Mouse (Mus musculus): Measurements from ENCODE around the gene Dpp6.
A peak's percentile ranks its signal among the peaks of the same experiment; 100 is the strongest.

Gene Dpp6

GRCm38 (mm10) chr5:26816975-26817941 is at the start of gene Dpp6:
TSS of gene Dpp6 (plus strand) at chr5:26817203.
- no peak for DNase-seq (ENCODE audit: low spot score)

DNA sequence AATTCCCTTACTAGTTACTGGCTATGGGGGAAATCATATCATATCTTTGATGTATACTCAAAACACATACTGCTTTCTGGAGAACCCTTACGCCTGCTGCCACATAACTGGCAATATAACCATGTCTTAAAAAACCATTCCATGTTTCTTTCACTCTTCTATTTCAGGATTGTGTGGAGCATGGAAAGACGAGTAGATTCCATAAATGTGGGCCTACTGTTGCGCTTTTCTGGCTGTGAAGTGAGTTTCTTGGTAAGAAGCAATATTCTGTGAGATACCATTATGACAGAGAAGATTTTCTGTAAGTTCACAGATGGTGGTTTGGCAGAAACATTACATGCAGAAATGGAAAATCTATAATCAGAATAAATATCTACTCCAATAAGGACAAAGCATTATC is 33.0 kb upstream of the Dpp6 start:
- no peak for DNase-seq (ENCODE audit: low spot score)

DNA sequence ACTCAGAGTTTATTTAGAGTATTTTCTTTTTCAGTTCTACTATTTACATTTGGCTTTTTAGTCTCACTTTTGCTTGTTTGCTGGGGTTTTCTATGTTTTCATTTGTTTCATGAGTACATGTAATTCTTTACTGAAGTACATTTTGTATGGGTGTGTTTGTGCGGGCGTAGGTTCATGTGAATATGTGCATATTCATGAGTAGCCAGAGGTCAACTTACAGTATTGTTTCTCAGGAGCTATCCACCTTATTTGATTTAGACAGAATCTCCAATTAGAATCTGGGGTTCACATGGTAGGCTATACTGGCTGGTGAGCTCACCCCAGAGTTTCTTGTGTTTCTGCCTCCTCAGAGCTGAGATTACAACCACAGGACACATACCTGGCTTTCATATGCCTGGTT is 21.5 kb upstream of the Dpp6 start:
- no peak for DNase-seq (ENCODE audit: low spot score)

DNA sequence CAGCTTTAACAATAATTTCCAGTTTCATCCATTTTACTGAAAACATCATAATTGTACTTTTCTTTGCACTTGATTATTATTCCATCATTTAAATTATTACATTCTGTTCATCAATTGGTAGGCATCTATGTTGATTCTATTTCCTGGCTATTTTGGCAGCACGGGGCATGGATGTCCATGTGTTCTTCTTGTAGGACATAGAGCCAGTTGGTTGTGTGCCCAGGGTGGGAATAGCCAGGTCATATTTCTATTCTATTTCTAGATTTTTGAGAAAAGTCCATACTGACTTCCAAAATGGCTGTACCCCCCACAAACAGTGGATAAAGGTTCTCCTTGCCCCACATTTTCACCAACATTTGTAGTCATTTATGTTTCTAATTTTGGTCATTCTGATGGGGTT is 19.0 kb downstream of the Dpp6 start:
- DNase-seq (ENCODE audit: low spot score), result no peak

DNA sequence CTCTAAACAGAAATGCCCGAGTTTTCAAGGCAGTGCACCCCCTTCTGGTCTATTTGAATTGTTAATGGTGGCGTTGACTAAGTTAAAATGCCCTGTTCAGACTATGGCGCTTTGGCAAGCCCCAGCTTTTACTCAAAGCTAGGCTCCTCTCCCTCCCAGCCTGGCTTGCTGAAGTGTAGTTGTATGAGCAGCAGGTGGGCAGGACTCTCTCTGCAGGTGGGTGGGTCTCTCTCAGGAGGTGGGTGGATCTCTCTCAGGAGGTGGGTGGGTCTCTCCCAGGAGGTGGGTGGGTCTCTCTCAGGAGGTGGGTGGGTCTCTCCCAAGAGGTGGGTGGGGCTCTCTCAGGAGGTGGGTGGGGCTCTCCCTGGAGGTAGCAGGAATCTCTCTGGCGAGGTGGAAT is 24.1 kb downstream of the Dpp6 start:
- DNase-seq (ENCODE audit: low spot score), result no peak

GRCm38 (mm10) chr5:26854746-26855145 is 37.7 kb downstream of the Dpp6 start:
- DNase-seq (ENCODE audit: low spot score), result no peak

- DNase-seq (ENCODE audit: low spot score), result no peak
These were observed 58.4 kb downstream of the Dpp6 start for GRCm38 (mm10) chr5:26875449-26875848.

DNA sequence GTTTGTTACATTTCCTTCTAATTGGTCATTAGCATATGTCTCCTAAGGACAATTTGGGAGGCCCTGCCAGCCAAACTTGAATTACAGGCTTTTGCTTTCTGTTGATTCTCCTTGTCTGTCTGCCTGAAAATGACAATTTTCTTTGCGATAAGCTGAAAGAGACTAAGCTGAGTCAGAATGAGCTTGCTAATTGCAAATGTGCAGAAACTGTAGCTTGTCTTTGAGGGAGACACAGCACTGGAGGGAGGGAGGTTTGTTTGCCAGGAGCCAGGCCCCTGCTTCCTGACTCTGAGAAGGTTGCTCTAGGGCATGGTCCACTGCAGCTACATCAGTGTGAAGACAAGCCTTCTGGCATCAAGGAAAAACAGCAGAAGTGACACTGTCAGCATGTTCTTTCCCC is 70.5 kb downstream of the Dpp6 start:
- no peak for DNase-seq (ENCODE audit: low spot score)

DNA sequence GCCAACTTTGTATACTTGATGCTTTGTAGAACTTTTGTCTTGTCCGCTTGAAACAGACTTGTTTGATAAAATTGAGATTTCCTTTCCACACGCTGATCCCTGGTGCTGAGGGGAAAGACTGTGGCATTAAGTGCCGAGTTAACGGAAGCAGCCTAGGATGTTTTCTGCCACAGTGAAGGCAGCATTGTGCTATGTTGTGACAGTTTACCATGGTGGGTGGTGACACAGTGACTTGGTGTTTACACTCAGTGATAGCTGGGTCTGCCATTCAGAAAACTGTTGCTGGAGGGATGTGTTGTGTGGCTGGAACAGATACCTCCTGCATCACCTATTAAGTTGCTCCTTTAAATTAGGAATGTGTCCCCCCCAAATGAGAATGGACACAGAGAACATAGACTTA is 71.1 kb downstream of the Dpp6 start:
- no peak for DNase-seq (ENCODE audit: low spot score)

DNA sequence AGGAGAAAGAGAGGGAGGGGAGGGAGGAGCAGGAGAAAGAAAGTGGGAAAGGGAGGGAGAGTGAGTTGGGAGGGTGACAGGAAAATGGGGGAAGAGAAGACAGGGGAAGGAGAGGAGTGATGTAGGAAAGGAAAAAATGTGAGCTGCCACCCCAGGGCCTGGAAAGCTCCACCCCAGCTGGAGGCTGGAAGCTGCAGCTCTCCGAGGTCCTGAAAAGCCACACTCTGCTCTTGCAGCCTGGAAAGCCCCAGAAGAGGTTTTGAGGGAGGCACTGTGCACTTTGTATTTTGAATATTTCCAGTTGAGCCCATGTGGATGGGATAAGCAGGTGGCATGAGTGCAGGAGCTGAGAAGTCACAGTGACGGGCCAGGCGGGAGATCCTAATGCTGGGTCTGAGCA is 77.3 kb downstream of the Dpp6 start:
- DNase-seq (ENCODE audit: low spot score), result no peak

DNA sequence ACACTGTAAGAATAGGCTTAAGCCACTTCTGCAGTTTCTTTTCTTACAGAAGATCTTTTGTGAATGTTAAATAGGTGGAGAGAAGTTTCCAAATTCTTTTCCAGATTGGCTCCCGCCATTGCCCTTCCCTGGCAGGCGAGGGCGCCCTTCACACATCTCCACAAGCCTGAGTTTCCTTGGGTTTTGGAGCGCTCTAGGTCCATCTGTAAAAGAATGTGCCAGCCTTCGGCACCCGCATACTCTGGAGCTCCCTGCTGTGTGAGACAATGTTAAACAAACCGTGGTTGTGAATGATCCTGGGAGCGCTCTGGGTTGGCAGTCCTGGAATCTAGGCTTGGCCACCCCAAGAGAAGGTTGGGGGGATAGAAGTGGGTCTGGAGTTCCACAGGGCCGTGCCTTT is 86.8 kb downstream of the Dpp6 start:
- DNase-seq (ENCODE audit: low spot score), result no peak

DNA sequence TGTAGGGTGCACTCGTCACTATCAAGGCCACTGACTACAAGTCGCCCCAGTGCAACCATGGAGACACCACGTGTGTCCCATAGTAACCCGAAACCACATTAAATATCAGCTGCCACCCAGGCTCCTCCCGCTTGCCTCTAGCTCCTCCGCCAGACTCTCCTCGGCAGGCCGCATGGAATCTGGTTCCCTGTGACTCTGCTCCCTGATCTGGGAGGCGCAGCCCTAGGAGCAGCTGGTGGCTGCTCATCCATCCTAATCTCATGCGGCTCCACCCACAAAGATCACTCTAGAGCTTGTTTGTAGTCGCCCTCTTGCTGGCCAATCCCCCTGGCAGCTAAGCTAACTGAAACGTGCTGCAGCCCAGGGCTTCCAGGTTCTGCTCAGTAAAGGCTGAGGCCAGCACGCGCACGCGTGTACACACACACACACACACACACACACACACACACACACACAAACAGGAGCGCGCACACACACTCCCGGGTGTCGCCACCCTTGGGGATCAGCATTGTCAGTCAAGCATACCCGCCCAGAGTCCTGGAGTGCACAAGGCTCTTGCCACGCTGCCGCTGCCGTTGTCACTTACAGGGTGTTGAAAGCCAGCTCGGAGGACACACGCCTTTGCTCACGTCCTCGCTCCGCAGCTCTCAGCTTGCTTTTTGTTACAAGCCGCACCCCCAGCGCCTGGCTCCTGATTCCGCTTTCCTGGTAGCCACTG is 87.5 kb downstream of the Dpp6 start:
- peak; percentile 35 for DNase-seq (ENCODE audit: low spot score)

- no peak for DNase-seq (ENCODE audit: low spot score)
These were observed 90.1 kb downstream of the Dpp6 start for GRCm38 (mm10) chr5:26907151-26907550.

GRCm38 (mm10) chr5:26908612-26909011 is 91.6 kb downstream of the Dpp6 start:
- no peak for DNase-seq (ENCODE audit: low spot score)

DNA sequence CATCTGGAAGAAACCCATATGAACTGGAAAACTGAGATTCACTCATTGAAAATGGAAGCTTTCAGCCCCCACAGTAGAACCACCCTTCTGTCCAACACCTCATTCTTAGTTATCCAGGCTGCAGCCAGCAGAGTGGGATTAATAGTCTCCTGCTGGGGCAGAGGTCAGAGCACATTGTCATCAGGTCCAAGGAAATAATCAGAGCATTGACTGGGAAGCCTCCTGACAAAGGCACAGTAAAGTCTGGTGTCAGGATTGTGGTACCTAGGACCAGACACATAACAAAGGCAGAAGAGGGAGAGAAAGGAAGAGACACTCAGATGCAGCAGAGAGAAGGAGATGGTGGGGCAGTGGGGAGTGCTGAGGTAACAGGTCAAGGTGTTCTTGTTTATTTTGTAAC is 93.3 kb downstream of the Dpp6 start:
- DNase-seq (ENCODE audit: low spot score), result no peak

DNA sequence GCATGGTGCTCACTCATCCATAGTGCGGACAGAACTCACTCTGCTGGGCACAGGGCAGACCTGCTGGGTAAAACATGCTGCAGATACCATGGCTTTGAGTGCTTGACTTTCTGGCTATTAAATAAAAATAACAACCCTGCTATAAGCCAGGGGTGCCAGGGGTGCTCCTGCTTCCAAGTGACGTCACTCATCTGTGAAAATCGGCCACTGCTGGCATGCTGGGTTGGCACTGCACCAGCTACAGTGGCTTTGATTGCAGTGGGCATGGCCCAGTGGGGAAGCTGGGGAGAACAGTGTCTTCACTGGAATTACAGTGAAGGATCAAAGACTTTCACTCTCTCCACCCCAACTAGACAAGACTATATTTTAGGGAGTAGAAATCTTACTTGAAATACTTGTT is 95.0 kb downstream of the Dpp6 start:
- DNase-seq (ENCODE audit: low spot score), result no peak

DNA sequence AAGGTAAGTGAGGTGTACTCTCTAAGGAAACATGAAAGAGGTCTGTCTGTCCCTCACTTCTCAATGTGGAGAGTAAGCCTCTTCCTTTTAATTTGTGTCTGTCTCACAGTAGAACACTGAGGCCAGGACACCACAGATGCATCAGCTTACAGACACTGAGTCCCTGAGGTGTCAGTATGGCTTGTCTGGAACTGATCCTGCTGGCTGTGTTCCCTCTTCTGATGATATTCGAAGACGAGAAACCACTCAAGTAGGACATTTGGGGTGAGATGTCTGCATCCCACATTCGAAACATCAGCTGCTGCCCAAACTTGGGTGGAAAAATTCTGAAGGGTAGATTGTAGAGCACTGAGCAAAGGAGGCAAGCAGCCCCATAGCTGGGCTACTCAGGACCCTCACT is 101.8 kb downstream of the Dpp6 start:
- DNase-seq (ENCODE audit: low spot score), result no peak

GRCm38 (mm10) chr5:26924552-26924951 is 107.5 kb downstream of the Dpp6 start:
- DNase-seq (ENCODE audit: low spot score), result no peak

DNA sequence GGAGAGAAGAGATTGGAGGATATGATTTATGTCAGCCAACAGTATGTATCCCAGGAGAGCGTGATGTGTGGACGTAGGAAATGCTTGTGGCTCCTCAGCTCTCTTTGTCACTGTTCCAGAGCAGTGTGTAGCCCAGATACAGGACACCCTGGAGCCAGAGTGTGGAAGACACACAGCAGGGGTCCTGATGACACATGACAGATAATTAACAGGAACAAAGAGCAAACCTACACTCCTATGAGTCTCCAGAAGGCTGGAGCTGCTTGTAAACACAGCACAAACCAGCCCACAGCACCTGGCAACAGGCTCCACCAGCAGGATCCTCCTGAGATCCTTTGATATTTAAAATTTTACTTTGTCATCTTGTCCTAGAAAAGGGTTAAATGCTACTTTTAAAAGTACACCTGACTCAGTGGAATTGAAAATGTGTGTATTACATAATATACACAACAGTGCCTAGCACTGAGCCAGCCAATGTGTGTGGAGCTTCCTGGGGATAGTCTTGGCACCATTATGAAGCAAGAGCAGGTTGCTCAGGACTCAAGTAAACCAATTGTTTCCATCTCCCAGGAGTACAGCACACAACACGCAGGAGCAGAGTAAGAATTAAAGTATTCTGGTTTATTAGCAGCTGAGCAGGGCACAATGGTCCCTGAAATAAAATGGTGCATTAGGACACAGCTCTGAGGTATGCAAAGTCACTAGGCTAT is 115.6 kb downstream of the Dpp6 start:
- DNase-seq (ENCODE audit: low spot score), result no peak

DNA sequence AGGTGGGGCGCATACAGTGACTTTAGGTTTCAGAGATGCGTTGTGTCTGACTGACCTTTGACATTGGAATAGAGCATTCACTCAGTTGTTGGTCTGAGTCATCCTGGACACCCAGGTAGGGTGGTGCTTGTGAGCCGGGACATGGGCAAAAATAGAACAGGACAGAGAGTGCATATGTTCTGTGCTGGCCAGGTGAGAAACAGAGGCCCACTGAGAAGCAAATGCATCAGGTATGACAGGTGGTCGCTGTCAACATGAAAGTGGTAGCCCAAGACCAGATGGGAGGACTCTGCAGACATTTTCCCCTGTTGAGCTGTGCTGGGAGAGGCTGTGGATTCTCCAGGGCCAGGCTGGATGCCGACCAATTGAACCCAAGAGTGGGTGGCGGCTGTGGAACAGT is 117.9 kb downstream of the Dpp6 start:
- DNase-seq (ENCODE audit: low spot score), result no peak

DNA sequence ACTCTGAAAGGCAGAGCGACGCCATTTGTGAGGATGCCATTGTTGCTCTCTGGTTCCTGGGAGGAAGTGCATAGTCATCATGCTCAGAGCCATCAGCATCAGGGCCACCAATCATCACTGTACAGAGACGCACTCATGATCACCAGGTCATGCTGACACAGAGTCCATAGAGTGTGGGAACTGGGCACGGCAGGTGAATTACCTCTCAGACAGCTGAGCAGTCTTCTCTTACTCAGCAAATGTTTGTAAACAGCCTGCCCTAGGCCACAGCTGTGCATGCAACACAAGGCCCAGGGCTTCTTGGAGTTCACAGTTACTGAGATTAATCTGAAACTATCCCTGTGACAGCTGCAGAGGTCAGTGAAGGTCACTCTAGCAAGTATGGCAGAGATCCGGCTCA is 124.5 kb downstream of the Dpp6 start:
- no peak for DNase-seq (ENCODE audit: low spot score)

GRCm38 (mm10) chr5:26945169-26945920 is 128.3 kb downstream of the Dpp6 start:
- DNase-seq (ENCODE audit: low spot score), result peak; percentile 1

Data from layer of hippocampus, adult 9-10 months (tissue).